Mouse (Mus musculus) CH12.LX (cell line): ENCODE data around the gene Olfr694. TPM values are rescaled to one million over a fixed set of nuclear protein-coding genes. Genes with fewer than 3 reads are reported as not detected.

Experiments
- DNase-seq: peaks from one replicate; pipeline ENCODE4 v3.0.0-alpha.2; 2013; ENCODE audit errors: extremely low read depth
- H3K27ac ChIP-seq: 2 replicates; pipeline ENCODE4 v1.5.1; 2012; ENCODE audit warnings: low read depth, mild to moderate bottlenecking, control low read depth, moderate library complexity; ENCODE audit not compliant: insufficient read depth
- H3K27me3 ChIP-seq: replicated peaks from 2 replicates; pipeline ENCODE3; 2012; ENCODE audit warnings: inconsistent platforms
- H3K36me3 ChIP-seq, 2 experiments: replicated peaks in 1 of 2; 2 replicates each; pipeline versions ENCODE3 to v1.6.1; 2012; ENCODE audit warnings: inconsistent platforms in 1 of 2, low read length in 1 of 2, mild to moderate bottlenecking in 1 of 2, mixed read lengths in 1 of 2, moderate library complexity in 1 of 2; ENCODE audit not compliant: control insufficient read depth in 1 of 2, insufficient read depth in 1 of 2
- H3K4me1 ChIP-seq, 2 experiments: 2 replicates each; pipeline ENCODE4 v1.6.1; 2012; ENCODE audit warnings: inconsistent platforms in 1 of 2, moderate library complexity in 1 of 2; ENCODE audit not compliant: insufficient read depth in 2 of 2, control insufficient read depth in 1 of 2
- H3K4me2 ChIP-seq: 2 replicates; pipeline ENCODE4 v1.6.1; 2012; ENCODE audit warnings: low read depth, mild to moderate bottlenecking, control low read depth; ENCODE audit not compliant: poor library complexity, insufficient read depth, severe bottlenecking
- H3K4me3 ChIP-seq, 3 experiments: fragments of 150-350 bp in 1 of 3; sonication (generic) in 1 of 3; replicated peaks in 1 of 3; 2 replicates each; pipeline versions ENCODE3 to v1.5.1; 2011 to 2012; ENCODE audit warnings: low read depth in 2 of 3, low read length in 2 of 3, mild to moderate bottlenecking in 2 of 3, moderate library complexity in 2 of 3, control low read depth in 1 of 3, improper control_type of control experiment in 1 of 3, inconsistent platforms in 1 of 3, mixed read lengths in 1 of 3; ENCODE audit not compliant: poor library complexity in 1 of 3
- H3K79me2 ChIP-seq: replicated peaks from 2 replicates; pipeline ENCODE4 v1.6.1; 2012; ENCODE audit warnings: mild to moderate bottlenecking, moderate library complexity; ENCODE audit not compliant: control insufficient read depth, poor library complexity, insufficient read depth, severe bottlenecking; ENCODE audit errors: extremely low read depth
- H3K9ac ChIP-seq: 2 replicates; pipeline ENCODE4 v1.6.1; 2012; ENCODE audit warnings: low read depth, mild to moderate bottlenecking, control low read depth, moderate library complexity; ENCODE audit not compliant: insufficient read depth
- H3K9me3 ChIP-seq: replicated peaks from 2 replicates; pipeline ENCODE3; 2012; ENCODE audit warnings: low read length, inconsistent platforms, mixed read lengths
- BHLHE40 ChIP-seq: IDR thresholded peaks from 2 replicates; pipeline ENCODE4 v1.6.1; 2011; ENCODE audit warnings: mild to moderate bottlenecking, low read depth, low read length, improper control_type of control experiment
- E2F4 ChIP-seq: IDR thresholded peaks from 2 replicates; pipeline ENCODE4 v1.6.1; 2011; ENCODE audit warnings: low read depth, low read length, improper control_type of control experiment; ENCODE audit not compliant: insufficient replicate concordance
- ELF1 ChIP-seq: IDR thresholded peaks from 2 replicates; pipeline ENCODE4 v1.6.1; 2014; ENCODE audit warnings: low read depth, mild to moderate bottlenecking, inconsistent platforms, low read length, improper control_type of control experiment
- EP300 ChIP-seq: IDR thresholded peaks from 2 replicates; pipeline ENCODE4 v1.6.1; 2011; ENCODE audit warnings: low read length, improper control_type of control experiment
- JUN ChIP-seq: IDR thresholded peaks from 2 replicates; pipeline ENCODE4 v1.6.1; 2011; ENCODE audit warnings: low read depth, mild to moderate bottlenecking, low read length, improper control_type of control experiment, moderate library complexity; ENCODE audit not compliant: insufficient read depth
- NELFE ChIP-seq: IDR thresholded peaks from 2 replicates; pipeline ENCODE4 v1.6.1; 2011; ENCODE audit warnings: low read depth, low read length, improper control_type of control experiment
- NRF1 ChIP-seq: IDR thresholded peaks from 2 replicates; pipeline ENCODE4 v1.6.1; 2014; ENCODE audit warnings: low read depth, mild to moderate bottlenecking, inconsistent platforms, low read length, improper control_type of control experiment, moderate library complexity
- POLR2A ChIP-seq: IDR thresholded peaks from 2 replicates; pipeline ENCODE4 v1.6.1; 2011; ENCODE audit warnings: low read depth, mild to moderate bottlenecking, improper control_type of control experiment, low read length
- SIN3A ChIP-seq: IDR thresholded peaks from 2 replicates; pipeline ENCODE4 v1.6.1; 2012; ENCODE audit warnings: low read length, improper control_type of control experiment, inconsistent platforms
- TCF12 ChIP-seq: IDR thresholded peaks from 2 replicates; pipeline ENCODE4 v1.6.1; 2014; ENCODE audit warnings: low read depth, mild to moderate bottlenecking, inconsistent platforms, low read length, improper control_type of control experiment
- UBTF ChIP-seq: IDR thresholded peaks from 2 replicates; pipeline ENCODE4 v1.6.1; 2012; ENCODE audit warnings: low read depth, mild to moderate bottlenecking, inconsistent platforms, low read length, improper control_type of control experiment, moderate library complexity
- ZKSCAN1 ChIP-seq: IDR thresholded peaks from 2 replicates; pipeline ENCODE4 v1.6.1; 2012; ENCODE audit warnings: low read depth, inconsistent platforms, low read length, improper control_type of control experiment, borderline replicate concordance
- dilution Hi-C: fragments of 300-500 bp; cut with MboI; formaldehyde crosslinking; loops from 2 replicates; pipeline ENCODE4 v1.14.3; 2020; ENCODE audit warnings: low sequenced_read_pairs; ENCODE audit not compliant: extremely low pct_unique_long_range_greater_than_20kb, extremely low pct_ligation_motif_present
- in situ Hi-C: fragments of 300-500 bp; cut with MboI; formaldehyde crosslinking; loops from 3 replicates; pipeline ENCODE4 v1.14.3; 2019; ENCODE audit warnings: low sequenced_read_pairs, low pct_ligation_motif_present, low pct_unique_long_range_greater_than_20kb, mixed read lengths
- polyA plus RNA-seq: library from polyadenylated mRNA; unstranded; fragments of >175 nt; gene quantifications from 2 replicates; pipeline ENCODE4 v1.2.1, GENCODE M21; 2012; ENCODE audit warnings: low read depth; ENCODE audit not compliant: insufficient read length
- total RNA-seq, 2 experiments: library from RNA; depleted of rRNA; stranded (reverse); fragments of 300-350 nt in 1 of 2; fragments of >200 nt in 1 of 2; gene quantifications; 2 replicates each; pipeline ENCODE4 v1.2.3; 2012 to 2014

Olfr694 gene
- total and polyA plus RNA-seq, 3 experiments = not detected

DNA sequence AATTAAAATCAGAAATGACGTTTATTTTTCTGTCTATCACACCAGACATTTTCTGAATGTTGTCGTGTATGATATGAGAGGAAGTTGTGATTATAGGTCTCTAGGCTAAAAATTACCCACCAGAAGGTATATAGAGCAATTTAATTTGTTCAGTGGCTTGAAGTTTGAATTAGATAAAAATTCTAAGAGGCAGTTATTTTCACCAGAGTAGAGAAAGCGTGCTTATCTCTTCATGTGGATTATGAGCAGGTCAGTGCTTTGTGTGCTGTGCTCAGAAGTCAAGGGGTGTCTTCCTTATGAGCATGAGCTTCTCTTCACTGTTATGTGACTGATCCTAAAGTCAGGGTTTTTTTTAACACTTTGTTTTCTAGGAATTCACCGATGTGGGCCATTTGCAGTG lies 56.1 kb downstream of the Olfr694 start:
- TF ChIP-seq E2F4 (no peak), UBTF (no peak), NELFE (no peak), POLR2A (no peak), ZKSCAN1 (no peak), EP300 (no peak), BHLHE40 (no peak), SIN3A (no peak), NRF1 (no peak), TCF12 (no peak), JUN (no peak), ELF1 (no peak)
- Histone ChIP-seq H3K27me3 (no peaks in the 10 kb centered on the region), H3K9me3 (no peaks in the 10 kb centered on the region), H3K79me2 (0 out of 2 replicates have a peak, but pooled peaks cover 2% of the 10 kb centered on the region), H3K4me1 (no peaks in the 10 kb centered on the region), H3K4me2 (no peak overlapping the region), H3K4me3 (no peak overlapping the region), H3K36me3 (peaks cover 4 to 10% of the 10 kb centered on the region in 2 experiments), H3K9ac (no peak overlapping the region), H3K27ac (no peak overlapping the region)
- dilution Hi-C loops = no loop called here
- in situ Hi-C loops = no loop called here
- DNase-seq = no peak

Other genes with a start within 250 kb of the Olfr694 start
- gene Olfr693, start 11.2 kb downstream of the Olfr694 start, total RNA-seq (2012; rRNA removed) = not detected in 2 replicates
- not detected in 2 replicates for gene Olfr693, start 11.2 kb downstream of the Olfr694 start, total RNA-seq (2014; rRNA removed)
- not detected in 2 replicates for gene Olfr693, start 11.2 kb downstream of the Olfr694 start, polyA plus RNA-seq
- not detected in 2 replicates for gene Olfr695, start 24.6 kb upstream of the Olfr694 start, total RNA-seq (2012; rRNA removed)
- not detected in 2 replicates for gene Olfr695, start 24.6 kb upstream of the Olfr694 start, total RNA-seq (2014; rRNA removed)
- gene Olfr695, start 24.6 kb upstream of the Olfr694 start, polyA plus RNA-seq = not detected in 2 replicates
- not detected in 2 replicates for gene Olfr697, start 50.6 kb upstream of the Olfr694 start, total RNA-seq (2012; rRNA removed)
- gene Olfr697, start 50.6 kb upstream of the Olfr694 start, total RNA-seq (2014; rRNA removed) = not detected in 2 replicates
- not detected in 2 replicates for gene Olfr697, start 50.6 kb upstream of the Olfr694 start, polyA plus RNA-seq
- gene Olfr698, start 63.6 kb upstream of the Olfr694 start, total RNA-seq (2012; rRNA removed) = not detected in 2 replicates
- gene Olfr698, start 63.6 kb upstream of the Olfr694 start, total RNA-seq (2014; rRNA removed) = not detected in 2 replicates
- not detected in 2 replicates for gene Olfr698, start 63.6 kb upstream of the Olfr694 start, polyA plus RNA-seq
- not detected in 2 replicates for gene Olfr699, start 101.4 kb upstream of the Olfr694 start, total RNA-seq (2012; rRNA removed)
- not detected in 2 replicates for gene Olfr699, start 101.4 kb upstream of the Olfr694 start, total RNA-seq (2014; rRNA removed)
- gene Olfr699, start 101.4 kb upstream of the Olfr694 start, polyA plus RNA-seq = not detected in 2 replicates
- gene Olfr700, start 117.0 kb upstream of the Olfr694 start, total RNA-seq (2012; rRNA removed) = not detected in 2 replicates
- gene Olfr700, start 117.0 kb upstream of the Olfr694 start, total RNA-seq (2014; rRNA removed) = not detected in 2 replicates
- not detected in 2 replicates for gene Olfr700, start 117.0 kb upstream of the Olfr694 start, polyA plus RNA-seq
- not detected in 2 replicates for gene Olfr701, start 122.3 kb upstream of the Olfr694 start, total RNA-seq (2012; rRNA removed)
- not detected in 2 replicates for gene Olfr701, start 122.3 kb upstream of the Olfr694 start, total RNA-seq (2014; rRNA removed)
- gene Olfr701, start 122.3 kb upstream of the Olfr694 start, polyA plus RNA-seq = not detected in 2 replicates
- gene Olfr702, start 142.1 kb upstream of the Olfr694 start, total RNA-seq (2012; rRNA removed) = not detected in 2 replicates
- not detected in 2 replicates for gene Olfr702, start 142.1 kb upstream of the Olfr694 start, total RNA-seq (2014; rRNA removed)
- gene Olfr702, start 142.1 kb upstream of the Olfr694 start, polyA plus RNA-seq = not detected in 2 replicates
- not detected in 2 replicates for gene Olfr703, start 151.5 kb upstream of the Olfr694 start, total RNA-seq (2012; rRNA removed)
- not detected in 2 replicates for gene Olfr703, start 151.5 kb upstream of the Olfr694 start, total RNA-seq (2014; rRNA removed)
- not detected in 2 replicates for gene Olfr703, start 151.5 kb upstream of the Olfr694 start, polyA plus RNA-seq
- gene Olfr704, start 171.4 kb upstream of the Olfr694 start, total RNA-seq (2012; rRNA removed) = not detected in 2 replicates
- gene Olfr704, start 171.4 kb upstream of the Olfr694 start, total RNA-seq (2014; rRNA removed) = not detected in 2 replicates
- not detected in 2 replicates for gene Olfr704, start 171.4 kb upstream of the Olfr694 start, polyA plus RNA-seq
- gene Olfr705, start 185.1 kb upstream of the Olfr694 start, total RNA-seq (2012; rRNA removed) = not detected in 2 replicates
- not detected in 2 replicates for gene Olfr705, start 185.1 kb upstream of the Olfr694 start, total RNA-seq (2014; rRNA removed)
- not detected in 2 replicates for gene Olfr705, start 185.1 kb upstream of the Olfr694 start, polyA plus RNA-seq
- gene Olfr706, start 196.3 kb upstream of the Olfr694 start, total RNA-seq (2012; rRNA removed) = not detected in 2 replicates
- not detected in 2 replicates for gene Olfr706, start 196.3 kb upstream of the Olfr694 start, total RNA-seq (2014; rRNA removed)
- gene Olfr706, start 196.3 kb upstream of the Olfr694 start, polyA plus RNA-seq = not detected in 2 replicates
- gene Olfr707, start 209.4 kb upstream of the Olfr694 start, total RNA-seq (2012; rRNA removed) = not detected in 2 replicates
- gene Olfr707, start 209.4 kb upstream of the Olfr694 start, total RNA-seq (2014; rRNA removed) = not detected in 2 replicates
- not detected in 2 replicates for gene Olfr707, start 209.4 kb upstream of the Olfr694 start, polyA plus RNA-seq
- gene Olfr1532-ps1, start 216.2 kb upstream of the Olfr694 start, total RNA-seq (2012; rRNA removed) = not detected in 2 replicates
- gene Olfr1532-ps1, start 216.2 kb upstream of the Olfr694 start, total RNA-seq (2014; rRNA removed) = not detected in 2 replicates
- gene Olfr1532-ps1, start 216.2 kb upstream of the Olfr694 start, polyA plus RNA-seq = not detected in 2 replicates
- not detected in 2 replicates for gene Olfr709-ps1, start 240.4 kb upstream of the Olfr694 start, total RNA-seq (2012; rRNA removed)
- not detected in 2 replicates for gene Olfr709-ps1, start 240.4 kb upstream of the Olfr694 start, total RNA-seq (2014; rRNA removed)
- not detected in 2 replicates for gene Olfr709-ps1, start 240.4 kb upstream of the Olfr694 start, polyA plus RNA-seq